Mouse (Mus musculus): ENCODE measurements around the gene Git1. TPM values are rescaled to one million over a fixed set of nuclear protein-coding genes. Genes with fewer than 3 reads are reported as not detected.

Gene Git1
- total RNA-seq, 2 experiments from 2014 or later = 247 to 261 TPM

Other genes with a start within 250 kb of the Git1 start
- 10 to 100 TPM; 31.8 to 36.1 TPM for gene Coro6, start 31.2 kb upstream of the Git1 start, total RNA-seq (2021)
- gene Ankrd13b, start 3.9 kb upstream of the Git1 start, total RNA-seq (2021) = 100 to 1,000 TPM; 100 to 101 TPM
- 1 to 10 TPM; 1.6 to 1.7 TPM for gene Abhd15, start 21.6 kb downstream of the Git1 start, total RNA-seq (2021)
- 1 to 10 TPM; 3.3 to 4.4 TPM for gene Trp53i13, start 22.4 kb downstream of the Git1 start, total RNA-seq (2021)
- not detected for gene Gm10392, start 25.6 kb downstream of the Git1 start, total RNA-seq (2021)
- gene Taok1, start 114.3 kb downstream of the Git1 start, total RNA-seq (2021) = 100 to 1,000 TPM; 107 to 108 TPM
- 10 to 100 TPM; 71.6 to 72.4 TPM for gene Nufip2, start 192.6 kb downstream of the Git1 start, total RNA-seq (2021)
- gene Cryba1, start 231.7 kb downstream of the Git1 start, total RNA-seq (2021) = not detected

Data from left cerebral cortex, postnatal 25 days (tissue).